Mouse (Mus musculus): ENCODE data around the gene Syt2. TPM values are rescaled to one million over a fixed set of nuclear protein-coding genes. Genes with fewer than 3 reads are reported as not detected.

The Syt2 gene
- not detected in 2 replicates for total RNA-seq (2014; fragmentation: Nextera tagmentation)
- total RNA-seq (2017), result 0.41 TPM in 1 of 2 replicates, not detected in the other

GRCm38 (mm10) chr1:134646261-134646962 lies at the start of gene Syt2:
TSS of gene Syt2 (plus strand) at chr1:134646677.
- peak; percentile 18 for ATAC-seq (replicated peaks; ENCODE audit: poor library complexity, severe bottlenecking)

GRCm38 (mm10) chr1:134597339-134598054 lies 49.0 kb upstream of the Syt2 start:
- peak; percentile 33; the same call in 1 of the 2 replicates for ATAC-seq (replicated peaks; ENCODE audit: poor library complexity, severe bottlenecking)

- no peak for ATAC-seq (replicated peaks; ENCODE audit: poor library complexity, severe bottlenecking)
These were observed 42.4 kb upstream of the Syt2 start for GRCm38 (mm10) chr1:134604086-134604485.

- ATAC-seq (replicated peaks; ENCODE audit: poor library complexity, severe bottlenecking), result no peak
These were observed 40.8 kb upstream of the Syt2 start for GRCm38 (mm10) chr1:134605670-134606069.

- ATAC-seq (replicated peaks; ENCODE audit: poor library complexity, severe bottlenecking), result no peak
These were observed 40.1 kb upstream of the Syt2 start for GRCm38 (mm10) chr1:134606381-134606780.

GRCm38 (mm10) chr1:134607279-134607678 lies 39.2 kb upstream of the Syt2 start:
- ATAC-seq (replicated peaks; ENCODE audit: poor library complexity, severe bottlenecking), result no peak

GRCm38 (mm10) chr1:134609172-134609571 lies 37.3 kb upstream of the Syt2 start:
- no peak for ATAC-seq (replicated peaks; ENCODE audit: poor library complexity, severe bottlenecking)

- no peak for ATAC-seq (replicated peaks; ENCODE audit: poor library complexity, severe bottlenecking)
These were observed 31.9 kb upstream of the Syt2 start for GRCm38 (mm10) chr1:134614554-134614953.

GRCm38 (mm10) chr1:134614988-134615387 lies 31.5 kb upstream of the Syt2 start:
- no peak for ATAC-seq (replicated peaks; ENCODE audit: poor library complexity, severe bottlenecking)

GRCm38 (mm10) chr1:134617656-134618055 lies 28.8 kb upstream of the Syt2 start:
- ATAC-seq (replicated peaks; ENCODE audit: poor library complexity, severe bottlenecking), result no peak

GRCm38 (mm10) chr1:134625325-134625724 lies 21.2 kb upstream of the Syt2 start:
- no peak for ATAC-seq (replicated peaks; ENCODE audit: poor library complexity, severe bottlenecking)

GRCm38 (mm10) chr1:134629455-134629854 lies 17.0 kb upstream of the Syt2 start:
- no peak for ATAC-seq (replicated peaks; ENCODE audit: poor library complexity, severe bottlenecking)

GRCm38 (mm10) chr1:134634296-134634695 lies 12.2 kb upstream of the Syt2 start:
- no peak for ATAC-seq (replicated peaks; ENCODE audit: poor library complexity, severe bottlenecking)

- ATAC-seq (replicated peaks; ENCODE audit: poor library complexity, severe bottlenecking), result no peak
These were observed 10.2 kb upstream of the Syt2 start for GRCm38 (mm10) chr1:134636245-134636644.

GRCm38 (mm10) chr1:134636684-134637083 lies 9.8 kb upstream of the Syt2 start:
- ATAC-seq (replicated peaks; ENCODE audit: poor library complexity, severe bottlenecking), result peak; percentile 44; the same call in 1 of the 2 replicates

- ATAC-seq (replicated peaks; ENCODE audit: poor library complexity, severe bottlenecking), result no peak
These were observed 8.4 kb upstream of the Syt2 start for GRCm38 (mm10) chr1:134638041-134638440.

- ATAC-seq (replicated peaks; ENCODE audit: poor library complexity, severe bottlenecking), result 0 out of 2 replicates have a peak, but pooled peaks have one; percentile 29
These were observed 8.0 kb upstream of the Syt2 start for GRCm38 (mm10) chr1:134638522-134638921.

- ATAC-seq (replicated peaks; ENCODE audit: poor library complexity, severe bottlenecking), result no peak
These were observed 7.0 kb upstream of the Syt2 start for GRCm38 (mm10) chr1:134639460-134639859.

GRCm38 (mm10) chr1:134641507-134641906 lies 5.0 kb upstream of the Syt2 start:
- ATAC-seq (replicated peaks; ENCODE audit: poor library complexity, severe bottlenecking), result no peak

GRCm38 (mm10) chr1:134643702-134644101 lies 2.8 kb upstream of the Syt2 start:
- ATAC-seq (replicated peaks; ENCODE audit: poor library complexity, severe bottlenecking), result no peak

- ATAC-seq (replicated peaks; ENCODE audit: poor library complexity, severe bottlenecking), result no peak
These were observed 873 bp upstream of the Syt2 start for GRCm38 (mm10) chr1:134645408-134646200.
